Mouse (Mus musculus) kidney, adult 2 months (tissue): ENCODE measurements around the gene Olfr466. TPM values are rescaled to one million over a fixed set of nuclear protein-coding genes. Genes with fewer than 3 reads are reported as not detected.

Experiments
- DNase-seq: peaks from one replicate; pipeline ENCODE4 v3.0.0; 2021
- H3K27ac ChIP-seq: fragments of 200-500 bp; 2 replicates; pipeline ENCODE4 v1.5.1; 2012; ENCODE audit warnings: low read depth, low read length, control low read depth, inconsistent platforms; ENCODE audit not compliant: insufficient read depth
- H3K27me3 ChIP-seq: fragments of 200-500 bp; replicated peaks from 2 replicates; pipeline ENCODE4 v1.6.1; 2012; ENCODE audit warnings: mild to moderate bottlenecking, moderate library complexity, low read length, inconsistent platforms; ENCODE audit not compliant: control insufficient read depth, insufficient read depth
- H3K36me3 ChIP-seq: fragments of 200-500 bp; 2 replicates; pipeline ENCODE4 v1.6.1; 2012; ENCODE audit warnings: mild to moderate bottlenecking, moderate library complexity, low read length, inconsistent platforms; ENCODE audit not compliant: control insufficient read depth, insufficient read depth
- H3K4me1 ChIP-seq: fragments of 200-500 bp; 2 replicates; pipeline ENCODE4 v1.6.1; 2011; ENCODE audit warnings: low read length; ENCODE audit not compliant: control insufficient read depth, insufficient read depth
- H3K4me3 ChIP-seq: fragments of 200-500 bp; 2 replicates; pipeline ENCODE4 v1.5.1; 2011; ENCODE audit warnings: mild to moderate bottlenecking, low read depth, low read length, control low read depth; ENCODE audit not compliant: insufficient read depth
- CTCF ChIP-seq: fragments of 200-500 bp; conservative IDR thresholded peaks from 2 replicates; pipeline ENCODE4 v1.5.1; 2011; ENCODE audit warnings: low read depth, mild to moderate bottlenecking, control low read depth, low read length, moderate library complexity, mixed read lengths; ENCODE audit not compliant: insufficient read depth, insufficient read length
- POLR2A ChIP-seq: fragments of 200-500 bp; IDR thresholded peaks from one replicate; pipeline ENCODE4 v1.6.1; 2011; ENCODE audit warnings: low read depth, low read length, control low read depth
- WGBS: fragments of 180-500 bp; shearing (Covaris S2); methylation state at CpG from one replicate; pipeline ENCODE4 v1.1.7; 2018; 5-methylcytosine and 5-hydroxymethylcytosine counted together
- polyA plus RNA-seq: library from polyadenylated mRNA; depleted of rRNA; stranded (reverse); fragments of >200 nt; gene quantifications from 2 replicates; pipeline ENCODE4 v1.2.3, GENCODE M21; 2012; rRNA removed

Olfr466 gene
- polyA plus RNA-seq, 1 experiment = not detected

DNA sequence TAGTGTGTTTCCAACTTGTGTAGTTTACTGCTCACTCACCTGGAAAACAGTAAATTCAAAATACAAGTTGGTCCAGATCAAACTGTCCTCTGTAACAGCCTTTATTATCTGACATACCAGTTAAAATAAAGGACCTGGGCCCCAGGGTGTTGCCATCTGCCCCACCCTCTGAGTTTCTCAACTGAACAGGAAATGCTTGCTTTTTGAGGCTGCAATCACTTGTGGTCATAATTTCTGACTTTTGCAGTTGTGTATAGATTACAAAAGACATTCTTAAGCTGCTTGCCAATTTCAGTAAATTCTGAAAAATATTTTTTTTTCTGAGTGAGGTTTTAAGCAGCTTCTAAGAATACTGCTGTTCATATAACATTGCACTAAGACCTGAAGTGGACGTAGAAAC, 27.9 kb upstream of the Olfr466 start:
- no peaks in the 10 kb centered on the region for H3K27me3 ChIP-seq
- 67% methylated on average over 1 of the region's 1 CpGs for WGBS
- H3K36me3 ChIP-seq = no peaks in the 10 kb centered on the region
- no peak for DNase-seq
- no peak overlapping the region for H3K27ac ChIP-seq
- no peaks in the 10 kb centered on the region for H3K4me1 ChIP-seq
- no peak overlapping the region for H3K4me3 ChIP-seq
- TF ChIP-seq CTCF (no peak), POLR2A (no peak)

DNA sequence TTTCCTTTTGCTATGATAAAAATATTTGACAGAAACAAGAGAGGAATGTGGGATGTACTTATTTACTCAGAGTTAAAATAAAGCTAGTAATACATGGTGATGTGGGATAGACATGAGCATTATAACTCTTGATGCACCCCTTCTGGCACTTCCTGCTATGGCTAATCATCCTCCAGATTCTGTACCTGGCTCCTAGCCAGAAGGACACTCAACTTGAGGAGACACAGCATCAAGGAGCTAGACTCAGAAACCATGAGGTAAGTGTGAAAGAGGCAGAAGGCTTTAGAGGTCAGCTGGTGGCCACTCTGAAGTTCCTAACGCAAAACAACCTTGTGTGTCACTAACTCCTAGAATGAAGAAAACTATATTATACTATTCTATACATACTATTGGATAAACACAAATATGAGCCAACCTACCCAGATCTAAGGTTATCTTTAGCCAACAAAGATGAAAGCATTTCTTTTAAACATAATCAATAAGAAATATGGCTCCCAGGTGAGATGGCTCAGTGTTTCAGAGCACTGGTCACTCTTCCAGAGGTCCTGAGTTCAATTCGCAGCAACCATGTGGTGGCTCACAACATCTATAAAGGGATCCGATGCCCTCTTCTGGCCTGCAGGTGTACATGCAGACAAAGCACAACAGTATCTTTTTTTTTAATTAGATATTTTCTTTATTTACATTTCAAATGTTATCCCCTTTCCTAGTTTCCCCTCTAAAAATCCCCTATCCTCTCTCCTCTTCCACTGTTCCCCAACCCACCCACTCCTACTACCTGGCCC, 22.8 kb upstream of the Olfr466 start:
- H3K27me3 ChIP-seq = no peaks in the 10 kb centered on the region
- no peaks in the 10 kb centered on the region for H3K36me3 ChIP-seq
- no peak overlapping the region for H3K4me3 ChIP-seq
- peak; percentile 47 for TF ChIP-seq CTCF
- no peak for TF ChIP-seq POLR2A
- H3K27ac ChIP-seq = no peak overlapping the region
- no peaks in the 10 kb centered on the region for H3K4me1 ChIP-seq
- 61% methylated on average over 3 of the region's 3 CpGs for WGBS
- DNase-seq = peak; percentile 16

DNA sequence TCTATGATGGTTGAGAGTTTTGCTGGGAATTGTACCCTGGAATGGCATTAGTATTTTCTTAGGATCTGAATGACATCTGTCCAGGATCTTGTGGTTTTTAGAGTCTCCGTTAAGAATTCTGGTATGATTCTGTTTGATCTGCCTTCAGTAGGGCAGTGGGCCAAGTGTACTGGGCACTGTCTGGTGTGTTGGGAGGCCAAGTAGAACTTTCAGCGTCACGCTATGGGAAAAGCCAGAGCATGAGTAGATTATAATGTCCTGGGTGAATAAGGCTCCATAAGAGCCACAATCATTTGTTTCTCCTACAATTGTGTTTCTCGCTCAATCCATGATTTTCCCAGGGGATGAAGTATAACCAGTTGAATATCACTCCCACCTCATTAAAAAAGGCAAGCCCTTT, 12.3 kb upstream of the Olfr466 start, which contains the start of gene Olfr465-ps1:
Gene Olfr465-ps1 (plus strand): TSS at position 301 of the 400 bp plus-strand sequence.
- Histone ChIP-seq H3K4me3 (no peak within 1 kb of the TSS), H3K36me3 (no peaks in the 10 kb centered on the region), H3K27me3 (no peaks in the 10 kb centered on the region), H3K4me1 (no peaks in the 10 kb centered on the region), H3K27ac (no peak within 1 kb of the TSS)
- no peak for TF ChIP-seq CTCF
- no peak for TF ChIP-seq POLR2A
- 86% methylated on average over 4 of the region's 4 CpGs for WGBS
- DNase-seq = no peak

DNA sequence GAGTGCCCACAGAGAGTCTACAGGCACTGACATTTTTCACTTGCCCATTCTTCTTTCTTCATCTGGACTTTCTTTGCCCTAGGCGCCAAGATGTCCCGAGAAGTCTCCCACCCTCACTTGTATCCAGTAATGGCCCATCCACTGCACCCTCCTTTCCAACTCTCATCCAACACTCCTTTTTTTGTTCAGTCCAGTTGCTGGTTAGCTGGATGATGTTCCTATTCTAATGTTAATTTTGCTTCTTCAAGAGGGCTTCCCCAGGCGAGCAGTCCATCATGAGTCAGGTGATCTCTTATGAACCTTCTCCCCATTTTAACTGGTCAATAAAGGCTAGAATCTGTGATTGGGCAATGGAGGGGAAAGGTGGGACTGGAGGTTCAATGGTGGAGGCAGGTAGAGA, 24.1 kb downstream of the Olfr466 start:
- TF ChIP-seq POLR2A (no peak), CTCF (no peak)
- no peaks in the 10 kb centered on the region for H3K4me1 ChIP-seq
- H3K27me3 ChIP-seq = no peaks in the 10 kb centered on the region
- no peak overlapping the region for H3K4me3 ChIP-seq
- DNase-seq = no peak
- H3K36me3 ChIP-seq = no peaks in the 10 kb centered on the region
- H3K27ac ChIP-seq = no peak overlapping the region
- 83% methylated on average over 3 of the region's 3 CpGs for WGBS

DNA sequence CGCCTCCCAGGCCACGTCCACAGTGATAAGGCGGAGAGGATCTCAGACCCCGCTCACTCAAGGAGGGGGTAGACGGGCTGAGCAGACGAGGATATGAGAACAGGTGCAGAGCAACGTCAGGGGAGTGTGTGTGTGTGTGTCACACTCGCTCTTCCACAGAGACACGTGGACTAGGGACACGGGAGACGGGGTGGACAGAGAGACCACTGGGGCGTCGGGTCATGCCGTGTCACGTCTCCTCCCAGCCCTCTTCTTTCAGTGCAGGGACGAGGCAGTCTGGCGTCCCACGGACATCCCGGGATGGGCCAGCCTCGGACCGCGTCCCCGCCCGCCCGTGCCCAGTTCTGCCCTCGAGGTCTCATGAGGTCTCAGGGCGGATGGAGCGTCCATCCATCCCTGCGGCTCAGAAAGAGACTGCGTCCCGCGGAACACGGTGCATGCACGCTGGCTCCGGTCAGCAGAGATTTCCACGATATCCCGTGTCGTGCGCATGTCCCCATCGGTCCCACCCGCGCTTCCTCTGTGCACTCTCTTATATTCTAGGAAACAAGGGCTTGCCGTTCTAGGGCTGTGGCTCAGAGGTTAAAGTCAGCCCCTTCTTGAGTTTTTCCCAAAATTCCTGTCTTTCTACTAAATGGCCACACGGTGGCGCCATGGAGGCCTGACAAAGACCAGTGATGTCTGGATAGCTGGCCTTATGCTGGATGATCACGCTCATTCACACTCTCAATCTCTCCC, 25.9 kb downstream of the Olfr466 start:
- H3K27ac ChIP-seq = no peak overlapping the region
- H3K36me3 ChIP-seq = no peaks in the 10 kb centered on the region
- TF ChIP-seq POLR2A = no peak
- peak; percentile 79 for TF ChIP-seq CTCF
- H3K27me3 ChIP-seq = no peaks in the 10 kb centered on the region
- DNase-seq = peak; percentile 32
- no peak overlapping the region; the same call in 1 of the 2 replicates for H3K4me3 ChIP-seq
- 20% methylated on average over 46 of the region's 46 CpGs for WGBS
- H3K4me1 ChIP-seq = no peaks in the 10 kb centered on the region

DNA sequence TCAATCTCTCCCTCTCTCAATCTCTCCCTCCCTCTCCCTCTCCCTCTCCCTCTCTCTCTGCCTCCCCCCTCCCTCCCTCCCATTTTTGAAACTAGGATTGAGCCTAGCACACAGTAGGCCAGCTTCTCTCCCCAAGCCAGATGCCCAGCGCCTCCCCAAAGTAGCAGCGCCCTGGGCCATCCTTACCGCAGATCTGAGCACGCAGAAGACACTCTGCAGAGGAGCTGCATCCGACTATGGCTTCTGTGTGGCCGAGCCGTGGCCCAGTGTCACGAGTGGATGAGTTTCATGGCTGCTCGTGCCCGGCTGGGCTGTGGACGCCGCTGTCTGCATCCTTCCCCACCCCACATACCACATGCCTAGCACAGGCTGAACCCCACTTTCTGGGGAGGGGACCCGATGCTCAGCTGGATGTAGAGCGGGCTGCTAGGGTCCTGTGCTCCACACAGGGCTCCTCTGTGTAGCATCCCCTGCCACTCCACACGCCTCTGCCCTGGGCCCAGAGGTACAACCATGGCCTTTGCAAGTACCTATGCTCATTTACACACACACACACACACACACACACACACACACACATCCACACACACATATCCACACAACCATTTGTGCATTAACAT, 26.5 kb downstream of the Olfr466 start:
- 56% methylated on average over 15 of the region's 15 CpGs for WGBS

DNA sequence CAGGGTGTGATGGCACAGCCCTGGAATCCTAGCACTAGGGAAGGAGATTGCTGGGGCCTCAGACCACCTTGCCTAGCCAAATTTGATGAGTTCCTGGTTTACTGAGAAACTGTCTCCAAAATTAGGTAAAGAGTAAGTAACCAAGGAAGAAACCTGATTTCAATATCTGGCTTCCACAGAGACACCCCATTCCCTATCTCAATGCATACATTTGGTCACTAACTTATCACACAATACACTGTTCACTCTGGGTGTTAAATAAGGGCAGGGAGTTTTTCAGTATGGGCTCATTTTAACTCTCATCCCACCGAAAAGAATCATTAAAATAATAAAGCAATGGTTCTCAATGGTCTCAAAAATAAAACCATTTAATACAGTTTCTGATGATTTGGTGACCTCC, 50.6 kb downstream of the Olfr466 start:
- H3K27ac ChIP-seq = no peak overlapping the region
- WGBS = 73% methylated on average over 1 of the region's 1 CpGs
- DNase-seq = no peak
- H3K4me3 ChIP-seq = no peak overlapping the region
- no peaks in the 10 kb centered on the region for H3K36me3 ChIP-seq
- no peaks in the 10 kb centered on the region for H3K27me3 ChIP-seq
- no peak for TF ChIP-seq POLR2A
- TF ChIP-seq CTCF = no peak
- H3K4me1 ChIP-seq = no peaks in the 10 kb centered on the region

More for the DNA sequence above, 26.5 kb downstream of the Olfr466 start:
- Histone ChIP-seq H3K36me3 (no peaks in the 10 kb centered on the region), H3K27ac (no peak overlapping the region), H3K4me3 (no peak overlapping the region), H3K27me3 (no peaks in the 10 kb centered on the region), H3K4me1 (no peaks in the 10 kb centered on the region)
- no peak for TF ChIP-seq POLR2A
- no peak for TF ChIP-seq CTCF
- no peak for DNase-seq

Other genes starting within 250 kb of the Olfr466 start
- gene Cntnap3, start 246.3 kb upstream of the Olfr466 start, polyA plus RNA-seq = 0.02 and 0.04 TPM in 2 replicates
- not detected in 2 replicates for gene Spata31, start 232.8 kb upstream of the Olfr466 start, polyA plus RNA-seq
- not detected in 2 replicates for gene Spata31d1c, start 117.2 kb upstream of the Olfr466 start, polyA plus RNA-seq
- gene Prss47, start 97.5 kb upstream of the Olfr466 start, polyA plus RNA-seq = not detected in 2 replicates
- gene Mfsd14b, start 37.3 kb upstream of the Olfr466 start, polyA plus RNA-seq = 15.0 and 15.6 TPM in 2 replicates
- not detected in 2 replicates for gene Olfr465-ps1, start 12.2 kb upstream of the Olfr466 start, polyA plus RNA-seq
- 0.05 and 0.13 TPM in 2 replicates for gene Nlrp4f, start 55.7 kb downstream of the Olfr466 start, polyA plus RNA-seq
- not detected in 2 replicates for gene Gm10775, start 109.3 kb downstream of the Olfr466 start, polyA plus RNA-seq
- gene Zfp369, start 128.6 kb downstream of the Olfr466 start, polyA plus RNA-seq = 17.1 and 19.0 TPM in 2 replicates